Mouse (Mus musculus) CH12.LX (cell line): ENCODE data around the gene Gm39566.

Experiments used
- CTCF ChIP-seq, 2 experiments: IDR thresholded peaks in 1 of 2; conservative IDR thresholded peaks in 1 of 2; 2 replicates each; pipeline ENCODE4 v1.5.1; 2011 to 2012; ENCODE audit warnings: low read depth in 2 of 2, low read length in 2 of 2, improper control_type of control experiment in 1 of 2, inconsistent platforms in 1 of 2, mild to moderate bottlenecking in 1 of 2, moderate library complexity in 1 of 2
- E2F4 ChIP-seq: IDR thresholded peaks from 2 replicates; pipeline ENCODE4 v1.6.1; 2011; ENCODE audit warnings: low read depth, low read length, improper control_type of control experiment; ENCODE audit not compliant: insufficient replicate concordance
- MAFK ChIP-seq: IDR thresholded peaks from 2 replicates; pipeline ENCODE4 v1.6.1; 2011; ENCODE audit warnings: low read length, improper control_type of control experiment; ENCODE audit not compliant: insufficient replicate concordance
- POLR2A ChIP-seq: IDR thresholded peaks from 2 replicates; pipeline ENCODE4 v1.6.1; 2011; ENCODE audit warnings: low read depth, mild to moderate bottlenecking, improper control_type of control experiment, low read length

- TF ChIP-seq MAFK (no peak), E2F4 (no peak), POLR2A (no peak), CTCF (conservative IDR thresholded peaks at IDR 0.05 in 1 of 2, IDR thresholded peaks at IDR 0.05 in 1 of 2; ENCODE audit: low read depth in 2 of 2, low read length in 2 of 2) (0 out of 4 replicates have a peak, but pooled peaks of 1 of the 2 experiments have one; percentile 4)
These were observed 9.9 kb downstream of the Gm39566 start, which contains the start of gene Tmem102 for GRCm38 (mm10) chr11:69804972-69805909.
